Mouse (Mus musculus): ENCODE measurements around the gene Gm3486.
"Not testable (repeated sequence)": the region's sequence is repeated elsewhere in the genome, so short reads cannot be mapped to it uniquely, and the experiment has no call there.

The Gm3486 gene

DNA sequence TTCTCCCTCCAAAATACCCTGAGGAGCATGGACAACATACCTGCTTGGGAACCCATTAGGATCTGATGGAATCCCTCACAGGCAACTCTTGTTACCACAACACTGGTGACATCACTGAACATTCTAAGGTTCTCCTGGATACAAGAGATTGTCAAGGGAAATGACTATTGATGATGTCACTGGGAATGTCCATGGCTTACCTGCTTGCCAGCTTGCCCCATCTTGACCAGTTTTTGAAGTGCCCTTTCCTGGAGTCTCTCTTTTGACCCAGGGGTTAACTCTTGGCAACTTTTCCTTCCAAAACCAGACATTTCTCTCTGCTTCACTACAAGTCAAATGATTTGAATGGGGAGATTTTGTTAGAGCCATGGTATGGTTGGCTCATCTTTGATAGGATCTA is at the start of gene Gm3486:
Gene Gm3486, minus strand, starts transcription at position 101 of the 400 bp plus-strand sequence.
- not testable (repeated sequence) for DNase-seq

DNA sequence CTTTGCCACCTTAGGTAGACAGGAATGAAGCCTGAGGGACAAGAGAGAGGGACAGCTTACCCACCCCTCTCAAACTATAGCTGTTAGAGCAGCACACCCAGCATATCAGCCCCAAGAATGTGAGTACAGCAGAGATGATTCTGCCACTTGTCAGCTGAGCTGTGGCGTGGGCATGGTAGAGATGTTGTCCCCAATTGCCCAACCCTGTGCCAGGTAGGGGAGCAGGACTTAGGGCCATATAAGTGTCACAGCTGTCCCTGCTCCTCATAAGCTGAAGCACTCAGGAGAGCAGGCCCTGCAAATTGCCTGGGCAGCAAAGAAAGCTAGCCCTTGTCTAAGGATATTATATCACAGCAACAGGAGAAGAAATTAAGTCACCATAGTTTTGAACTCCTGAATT is 35.4 kb upstream of the Gm3486 start:
- DNase-seq: not testable (repeated sequence)

DNA sequence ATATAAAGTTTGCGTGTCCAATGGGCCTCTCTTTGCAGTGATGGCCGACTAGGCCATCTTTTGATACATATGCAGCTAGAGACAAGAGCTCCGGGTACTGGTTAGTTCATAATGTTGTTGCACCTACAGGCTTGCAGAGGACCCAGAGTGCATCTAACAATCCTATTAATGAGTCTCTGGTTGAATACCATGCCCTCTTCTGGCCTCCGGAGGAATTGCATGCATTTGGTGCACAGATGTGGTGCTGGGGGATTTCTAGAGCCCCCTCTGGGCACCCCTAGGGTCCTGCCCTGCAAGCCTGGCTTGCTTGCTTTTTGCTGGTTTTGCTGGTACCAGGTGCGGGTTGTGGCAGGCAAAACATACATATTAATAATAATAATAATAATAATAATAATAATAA is 31.4 kb upstream of the Gm3486 start:
- DNase-seq: not testable (repeated sequence)

DNA sequence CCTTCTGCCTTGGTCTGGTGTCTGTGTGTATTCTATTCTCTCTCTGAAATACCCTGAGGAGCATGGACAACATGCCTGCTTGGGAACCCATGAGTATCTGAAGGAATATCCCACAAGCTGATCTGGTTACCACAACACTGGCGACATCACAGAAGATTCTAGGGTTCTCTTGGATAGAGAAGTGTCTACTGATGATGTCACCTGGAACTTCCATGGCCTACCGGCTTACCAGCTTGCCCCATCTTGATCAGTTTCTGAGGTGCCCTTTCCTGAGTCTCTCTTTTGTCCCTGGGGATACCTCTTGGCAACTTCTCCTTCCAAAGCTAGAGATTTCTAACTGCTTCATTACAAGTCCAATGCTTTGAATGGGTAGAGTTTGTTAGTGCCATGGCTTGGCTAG is 35.9 kb downstream of the Gm3486 start, which contains the start of gene Gm7954:
Gene Gm7954, minus strand, starts transcription at position 101 of the 400 bp plus-strand sequence.
- DNase-seq: not testable (repeated sequence)

All from cerebellum, adult 9-11 months (tissue).